Mouse (Mus musculus) cortical plate, adult 2 months (tissue): ENCODE results near the gene Iglon5. TPM values are rescaled to one million over a fixed set of nuclear protein-coding genes. Genes with fewer than 3 reads are reported as not detected.

Experiments
- H3K27ac ChIP-seq: fragments of 200-500 bp; 2 replicates; pipeline ENCODE4 v1.5.1; 2012; ENCODE audit warnings: low read length, control low read depth, inconsistent platforms; ENCODE audit not compliant: insufficient read depth
- H3K4me1 ChIP-seq: fragments of 200-500 bp; 2 replicates; pipeline ENCODE4 v1.6.1; 2011; ENCODE audit warnings: low read length; ENCODE audit not compliant: control insufficient read depth, insufficient read depth
- H3K4me3 ChIP-seq: fragments of 200-500 bp; 2 replicates; pipeline ENCODE4 v1.5.1; 2011; ENCODE audit warnings: mild to moderate bottlenecking, low read length, control low read depth; ENCODE audit not compliant: insufficient read depth
- CTCF ChIP-seq: fragments of 200-500 bp; IDR thresholded peaks from 2 replicates; pipeline ENCODE4 v1.5.1; 2011; ENCODE audit warnings: mild to moderate bottlenecking, control low read depth, low read length; ENCODE audit not compliant: insufficient read depth; ENCODE audit errors: extremely low read depth
- POLR2A ChIP-seq: fragments of 200-500 bp; IDR thresholded peaks from 2 replicates; pipeline ENCODE4 v1.6.1; 2011; ENCODE audit warnings: mild to moderate bottlenecking, low read length, control low read depth; ENCODE audit not compliant: insufficient read depth; ENCODE audit errors: extremely low read depth
- polyA plus RNA-seq: library from polyadenylated mRNA; depleted of rRNA; stranded (reverse); fragments of >200 nt; gene quantifications from 2 replicates; pipeline ENCODE4 v1.2.3, GENCODE M21; 2012

Iglon5 gene
- polyA plus RNA-seq, 1 experiment, result 42.2 TPM

- TF ChIP-seq POLR2A (no peak), CTCF (peak; percentile 52)
- Histone ChIP-seq H3K4me3 (no peak overlapping the region), H3K27ac (no peak overlapping the region), H3K4me1 (no peaks in the 10 kb centered on the region)
Measured at GRCm38 (mm10) chr7:43470373-43470772, 19.5 kb downstream of the Iglon5 start.

DNA sequence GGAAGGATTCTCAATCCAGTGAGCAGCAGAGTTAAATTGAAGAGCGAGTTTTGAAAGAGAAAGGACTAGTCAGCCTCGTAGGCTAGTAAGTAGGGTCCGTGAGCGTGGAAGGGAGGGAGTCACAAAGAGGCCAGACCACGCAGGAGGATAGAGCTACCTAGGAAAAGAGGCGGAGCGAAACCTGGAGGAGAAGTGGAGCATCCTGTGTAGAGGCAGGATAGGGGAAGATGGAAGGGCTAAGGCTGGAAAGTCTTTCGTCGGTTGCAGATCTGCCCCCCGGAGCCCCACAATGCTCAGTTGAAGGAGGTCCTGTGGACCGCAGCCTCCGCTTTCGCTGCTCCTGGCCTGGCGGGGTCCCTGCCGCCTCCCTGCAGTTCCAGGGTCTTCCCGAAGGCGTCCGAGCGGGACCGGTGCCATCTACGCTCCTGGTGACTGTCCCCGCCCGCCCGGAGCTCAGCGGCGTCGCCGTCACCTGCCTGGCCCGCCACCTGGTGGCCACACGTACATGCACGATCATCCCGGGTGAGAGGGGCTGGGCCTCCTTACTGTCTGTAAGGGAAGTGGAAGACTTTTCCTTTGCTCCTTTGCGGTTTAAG is 23.7 kb downstream of the Iglon5 start:
- no peaks in the 10 kb centered on the region for H3K4me1 ChIP-seq
- peak overlapping the region; percentile 46 for H3K4me3 ChIP-seq
- no peak overlapping the region for H3K27ac ChIP-seq
- TF ChIP-seq POLR2A (no peak), CTCF (peak; percentile 57)

- TF ChIP-seq POLR2A (no peak), CTCF (no peak)
- Histone ChIP-seq H3K4me1 (no peaks in the 10 kb centered on the region), H3K27ac (no peak overlapping the region)
Measured at GRCm38 (mm10) chr7:43465344-43466098, 24.4 kb downstream of the Iglon5 start.

DNA sequence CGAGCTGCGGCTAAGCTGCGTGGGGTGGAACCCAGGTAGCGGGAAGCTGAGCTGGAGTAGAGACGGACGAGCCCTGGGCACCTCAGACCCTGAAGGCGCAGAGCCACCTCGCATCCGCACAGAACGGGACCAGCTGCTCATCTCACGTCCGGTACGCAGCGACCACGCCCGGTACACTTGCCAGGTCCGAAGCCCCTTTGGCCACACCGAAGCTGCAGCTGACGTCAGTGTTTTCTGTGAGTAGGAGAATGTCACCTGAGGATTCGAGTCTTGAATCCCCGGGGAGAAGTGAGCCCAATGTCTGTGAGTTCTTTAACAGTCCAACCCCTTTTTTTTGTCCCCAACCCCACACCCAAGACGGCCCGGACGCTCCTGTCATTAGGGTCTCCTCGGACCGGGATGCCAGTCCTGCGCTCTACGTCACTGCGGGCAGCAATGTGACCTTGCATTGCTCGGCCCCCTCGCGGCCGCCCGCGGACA is 25.0 kb downstream of the Iglon5 start:
- no peak overlapping the region for H3K27ac ChIP-seq
- TF ChIP-seq CTCF, result no peak
- TF ChIP-seq POLR2A, result no peak
- H3K4me1 ChIP-seq, result no peaks in the 10 kb centered on the region
- peak overlapping the region; percentile 46; the same call in 1 of the 2 replicates for H3K4me3 ChIP-seq

More at GRCm38 (mm10) chr7:43465344-43466098, 24.4 kb downstream of the Iglon5 start:
- peak overlapping the region; percentile 46 for H3K4me3 ChIP-seq

DNA sequence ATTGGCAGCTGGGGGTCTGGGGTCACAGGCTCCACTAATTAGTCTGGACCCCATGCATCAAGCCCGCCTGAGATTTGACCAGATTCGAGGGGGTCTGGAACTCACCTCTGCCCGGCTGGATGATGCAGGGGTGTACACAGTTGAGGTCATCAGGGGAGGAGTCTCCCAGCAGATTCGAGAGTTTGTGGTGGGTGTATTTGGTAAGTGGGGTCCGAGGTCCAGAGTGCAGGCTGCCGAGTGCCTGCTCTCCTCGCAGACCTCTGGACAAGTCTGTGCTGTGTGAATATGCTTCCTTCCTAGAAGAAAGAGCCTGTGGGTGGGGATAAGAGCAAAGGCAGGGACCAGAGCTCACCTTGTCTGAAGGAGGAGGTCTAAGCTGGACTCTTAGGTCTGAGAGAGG is 25.9 kb downstream of the Iglon5 start:
- TF ChIP-seq CTCF, result no peak
- no peak for TF ChIP-seq POLR2A
- Histone ChIP-seq H3K4me3 (no peak overlapping the region), H3K27ac (no peak overlapping the region), H3K4me1 (no peaks in the 10 kb centered on the region)

DNA sequence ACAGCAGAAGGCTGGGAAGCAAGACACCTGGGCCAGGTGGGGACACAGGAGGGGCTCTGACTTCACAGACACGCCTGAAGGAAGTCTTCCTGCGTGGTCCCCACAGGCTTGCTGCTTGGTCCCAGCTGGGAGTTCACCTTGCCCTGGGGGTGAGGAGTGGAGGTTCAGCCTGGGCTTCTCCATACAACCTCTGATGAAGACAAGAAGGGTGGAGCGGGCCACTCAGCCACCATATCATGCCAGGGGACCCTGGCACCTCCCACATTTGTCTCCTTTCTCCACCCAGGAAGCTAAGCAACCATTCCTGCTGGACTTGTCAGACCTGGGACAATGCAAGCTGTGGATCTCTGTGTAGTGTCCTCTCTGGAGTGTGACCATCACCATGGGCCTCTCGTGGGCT is 27.0 kb downstream of the Iglon5 start, which contains the start of gene Vsig10l:
Gene Vsig10l, plus strand, starts transcription at position 301 of the 400 bp plus-strand sequence.
- Histone ChIP-seq H3K4me3 (no peak within 1 kb of the TSS), H3K27ac (no peak within 1 kb of the TSS), H3K4me1 (no peaks in the 10 kb centered on the region)
- TF ChIP-seq POLR2A (no peak), CTCF (no peak)

GRCm38 (mm10) chr7:43454371-43454770 is 35.5 kb downstream of the Iglon5 start:
- no peak overlapping the region for H3K27ac ChIP-seq
- H3K4me3 ChIP-seq, result no peak overlapping the region
- H3K4me1 ChIP-seq, result no peaks in the 10 kb centered on the region
- TF ChIP-seq CTCF, result no peak
- TF ChIP-seq POLR2A, result no peak

GRCm38 (mm10) chr7:43453599-43454355 is 36.1 kb downstream of the Iglon5 start:
- no peak overlapping the region for H3K4me3 ChIP-seq
- H3K27ac ChIP-seq, result no peak overlapping the region
- TF ChIP-seq POLR2A, result no peak
- TF ChIP-seq CTCF, result no peak
- no peaks in the 10 kb centered on the region for H3K4me1 ChIP-seq

GRCm38 (mm10) chr7:43452609-43453008 is 37.3 kb downstream of the Iglon5 start:
- H3K4me3 ChIP-seq, result no peak overlapping the region
- no peak overlapping the region for H3K27ac ChIP-seq
- H3K4me1 ChIP-seq, result no peaks in the 10 kb centered on the region
- TF ChIP-seq CTCF (no peak), POLR2A (no peak)
